Mouse (Mus musculus) small intestine, adult 2 months (tissue): Measurements from ENCODE around the gene Wasf1.

Experiments used
- CTCF ChIP-seq: fragments of 200-500 bp; IDR thresholded peaks from 2 replicates; pipeline ENCODE4 v1.5.1; 2012; ENCODE audit warnings: low read depth, mild to moderate bottlenecking, control low read depth, inconsistent platforms, low read length, moderate library complexity, mixed read lengths; ENCODE audit not compliant: insufficient replicate concordance, insufficient read length; ENCODE audit errors: extremely low read depth
- POLR2A ChIP-seq: fragments of 200-500 bp; IDR thresholded peaks from 2 replicates; pipeline ENCODE4 v1.6.1; 2012; ENCODE audit warnings: low read depth, mild to moderate bottlenecking, control low read depth, inconsistent platforms, low read length, moderate library complexity

DNA sequence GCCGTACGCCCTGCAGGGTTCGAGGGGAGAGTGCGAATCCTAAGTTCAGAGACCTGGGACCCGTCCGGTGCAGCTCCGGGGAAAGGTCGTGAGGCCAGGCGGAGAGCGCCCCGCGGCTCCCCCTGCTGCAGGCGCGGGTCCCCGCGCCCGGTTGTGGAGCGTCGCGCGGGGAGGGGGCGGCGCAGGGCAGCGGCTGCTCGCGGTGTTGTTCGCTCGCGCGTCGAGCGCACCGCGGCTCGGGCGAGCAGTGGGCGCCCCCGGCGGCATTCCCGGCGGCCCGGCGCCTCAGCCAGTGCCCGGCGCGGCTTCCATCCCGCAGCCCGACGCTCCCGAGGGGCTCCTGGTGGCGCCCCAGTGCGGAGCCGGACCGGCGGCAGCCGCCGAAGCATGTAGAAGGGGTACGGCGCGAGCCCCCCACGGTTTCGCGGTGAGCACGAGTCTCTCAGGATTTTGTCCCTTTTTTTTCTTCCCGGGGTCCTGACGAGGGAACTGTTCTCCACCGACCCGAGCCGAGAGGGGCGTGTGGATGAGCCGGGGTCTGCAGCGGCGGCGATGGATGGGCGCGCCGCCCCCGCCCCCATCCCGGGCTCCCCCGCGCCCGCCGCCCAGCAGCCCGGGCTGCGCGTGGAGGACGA lies 486 bp downstream of the Wasf1 start:
- TF ChIP-seq CTCF (no peak), POLR2A (no peak)
